Mouse (Mus musculus) erythroid progenitor cell, adult 5-6 weeks (primary cell): ENCODE data around the gene Cyp1b1. TPM values are rescaled to one million over a fixed set of nuclear protein-coding genes. Genes with fewer than 3 reads are reported as not detected.

Experiments
- ATAC-seq: replicated peaks from 2 replicates; pipeline ENCODE4 v1.8.0; 2016; ENCODE audit warnings: moderate number of reproducible peaks, mild to moderate bottlenecking, moderate TSS enrichment, inconsistent platforms; ENCODE audit not compliant: poor library complexity, low FRiP score, severe bottlenecking
- total RNA-seq, 2 experiments: library from RNA; stranded (forward) in 1 of 2; stranded (reverse) in 1 of 2; fragments of 150-400 nt in 1 of 2; fragments of 186-747, 209-891 nt in 1 of 2; gene quantifications; 2 replicates each; pipeline versions ENCODE4 v1.2.3 to v1.2.4; 2015 to 2017; ENCODE audit warnings: low replicate concordance in 2 of 2

The Cyp1b1 gene
- total RNA-seq (2015; ENCODE audit: low replicate concordance): 1.1 and 3.8 TPM in 2 replicates
- total RNA-seq (2017; ENCODE audit: low replicate concordance): 0.13 and 1.2 TPM in 2 replicates

DNA sequence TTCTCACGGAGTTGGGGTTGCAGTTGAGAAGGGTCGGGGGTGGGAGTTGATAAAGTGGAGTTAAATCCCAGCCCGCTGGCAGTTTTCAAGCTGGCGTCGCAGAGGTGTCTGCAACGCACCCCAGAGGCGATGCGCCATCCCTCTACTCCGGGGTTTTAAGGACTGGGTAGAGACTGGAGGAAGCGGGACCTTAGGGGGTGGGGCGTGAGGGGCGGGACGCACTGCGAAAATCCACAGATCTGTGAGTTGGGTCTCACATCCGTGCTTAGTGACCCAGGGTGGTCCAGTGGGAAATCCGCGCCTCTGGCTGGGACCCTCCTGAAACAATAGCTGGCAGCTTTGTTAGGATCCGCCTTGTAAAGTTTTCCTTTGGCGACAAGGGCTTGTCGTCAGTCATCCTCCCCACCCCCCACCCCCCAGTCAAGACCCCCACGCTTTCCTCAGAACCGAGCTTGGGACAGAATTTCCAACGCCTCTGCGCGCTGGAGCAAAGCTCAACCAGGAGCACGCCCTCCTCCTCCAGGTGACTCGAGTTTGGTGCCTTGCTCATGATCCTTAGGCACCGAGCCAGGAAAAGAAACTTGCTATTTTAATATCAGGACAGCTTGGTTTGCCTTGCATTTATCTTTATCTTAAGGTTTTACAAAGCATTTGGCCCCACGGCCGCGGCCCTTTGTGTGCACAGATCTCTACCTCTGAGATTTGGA, at the start of gene Cyp1b1:
Cyp1b1 (minus strand) TSS at position 131 of the 707 bp plus-strand sequence.
- no peak for ATAC-seq

GRCm38 (mm10) chr17:79761841-79762240, 47.0 kb upstream of the Cyp1b1 start:
- ATAC-seq: no peak

- ATAC-seq: no peak
Measured at GRCm38 (mm10) chr17:79753831-79754230, 39.0 kb upstream of the Cyp1b1 start.

GRCm38 (mm10) chr17:79752836-79753235, 38.0 kb upstream of the Cyp1b1 start:
- no peak for ATAC-seq

GRCm38 (mm10) chr17:79751661-79752191, 36.9 kb upstream of the Cyp1b1 start:
- ATAC-seq: no peak

DNA sequence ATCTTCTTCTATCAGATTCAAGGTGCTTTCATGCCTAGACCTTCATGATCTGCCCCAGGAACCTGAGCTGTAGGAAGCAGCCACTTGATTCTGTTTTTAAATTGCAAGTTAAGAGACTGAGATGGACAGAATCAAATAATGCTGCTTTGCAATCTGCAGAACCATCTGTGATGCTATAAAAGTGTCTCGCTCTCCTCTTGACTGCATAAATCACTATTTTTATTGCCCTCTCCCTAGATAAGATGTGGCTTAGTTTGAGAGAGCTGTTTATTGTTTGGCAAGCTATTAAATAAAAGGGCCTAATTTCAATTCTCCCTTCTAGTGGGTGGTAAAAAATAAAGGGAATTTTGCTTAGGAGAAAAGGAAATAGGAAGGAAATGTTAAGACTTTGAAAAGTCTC, 34.8 kb upstream of the Cyp1b1 start:
- no peak for ATAC-seq

DNA sequence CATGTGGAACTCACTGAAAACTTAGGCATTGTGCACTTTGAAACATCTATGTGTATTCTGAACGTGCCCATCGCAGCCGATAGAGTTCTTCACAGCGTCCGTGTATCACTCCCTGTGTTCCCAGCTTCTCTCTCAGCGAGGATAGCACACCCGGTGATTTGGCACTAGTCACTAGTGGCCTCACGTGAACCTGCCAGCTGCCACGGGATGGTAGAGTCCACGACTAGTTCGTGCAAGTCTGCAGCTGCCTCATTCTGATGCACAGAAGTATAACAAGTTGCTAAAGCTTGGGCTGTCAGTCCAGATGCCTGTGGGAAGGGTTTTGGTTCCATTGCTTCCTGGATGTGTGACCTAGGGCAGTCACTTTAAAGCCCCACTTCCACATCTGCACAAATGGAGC, 32.1 kb upstream of the Cyp1b1 start:
- no peak for ATAC-seq

DNA sequence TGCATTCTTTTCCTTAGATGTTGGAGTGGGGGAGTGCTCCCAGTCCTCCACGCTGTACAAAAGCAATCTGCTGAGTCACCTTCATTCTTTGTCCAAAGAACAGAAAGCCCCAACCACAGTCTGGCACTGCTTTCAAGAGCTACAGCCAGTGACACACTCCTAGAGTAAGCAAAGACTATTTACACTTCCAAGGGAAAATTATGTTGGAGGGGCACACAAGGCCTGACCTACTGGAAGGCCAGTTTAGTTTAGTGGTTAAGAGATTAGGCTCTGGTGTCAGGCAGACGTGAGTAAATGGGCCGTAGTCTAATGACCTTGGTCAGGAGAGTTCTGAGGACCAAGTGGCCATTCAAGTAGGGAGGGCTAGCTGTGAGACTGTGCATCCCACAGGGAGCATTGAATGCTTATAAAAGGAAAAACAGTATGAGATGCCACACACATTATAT, 31.3 kb upstream of the Cyp1b1 start:
- ATAC-seq: no peak

- no peak for ATAC-seq
Measured at GRCm38 (mm10) chr17:79745051-79745731, 30.3 kb upstream of the Cyp1b1 start.

- ATAC-seq: no peak
Measured at GRCm38 (mm10) chr17:79743507-79743906, 28.6 kb upstream of the Cyp1b1 start.

DNA sequence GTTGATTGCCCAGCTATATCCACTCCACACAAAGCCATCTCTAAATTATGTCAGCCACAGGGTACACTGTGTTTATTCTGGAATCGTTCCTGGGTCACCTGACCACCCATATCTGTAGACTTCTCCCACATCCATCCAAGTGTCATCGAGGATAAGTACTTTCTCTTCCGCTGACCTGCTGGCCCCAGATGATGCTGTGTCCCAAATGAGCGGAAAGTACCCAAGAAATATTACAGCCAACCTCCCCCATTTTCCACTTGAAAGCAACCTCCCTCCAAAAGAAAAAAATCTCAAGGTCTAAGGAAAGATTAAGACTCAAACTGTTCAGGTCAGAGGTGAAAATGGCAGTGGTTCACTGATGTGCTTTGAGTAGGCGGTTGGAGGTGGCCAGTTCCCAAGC, 27.8 kb upstream of the Cyp1b1 start:
- no peak for ATAC-seq

DNA sequence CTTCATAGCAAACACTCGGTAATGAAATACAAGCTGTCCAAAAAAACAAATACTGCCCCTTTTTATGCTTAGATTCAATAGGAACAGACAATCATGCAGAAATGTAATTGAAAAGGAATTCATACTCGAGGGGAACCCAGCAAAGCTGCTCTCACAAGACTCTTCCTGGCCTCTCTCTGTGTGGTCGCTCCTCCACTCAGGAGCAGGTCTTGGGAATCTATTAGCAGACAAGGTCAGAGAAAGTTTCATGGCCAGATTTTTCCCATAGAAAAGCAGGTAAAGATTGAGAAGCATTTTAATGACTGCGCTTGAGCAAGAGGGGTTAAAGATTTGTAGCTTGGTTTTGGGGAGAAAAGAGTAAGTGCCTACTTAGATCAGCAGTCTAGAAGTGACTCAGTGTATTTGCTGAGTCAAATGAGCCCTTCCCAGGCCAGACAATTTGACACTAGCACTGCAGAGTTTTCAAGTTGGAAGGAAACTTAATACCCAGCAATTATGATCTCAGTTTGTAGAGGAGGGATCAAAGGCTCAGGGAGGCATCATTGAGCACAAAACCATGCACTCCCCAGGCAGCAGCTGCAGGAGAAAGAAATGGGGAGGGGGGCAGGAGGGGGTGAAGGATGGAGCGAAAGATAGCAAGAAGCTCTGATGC, 24.1 kb upstream of the Cyp1b1 start:
- no peak for ATAC-seq

GRCm38 (mm10) chr17:79737598-79737997, 22.7 kb upstream of the Cyp1b1 start:
- ATAC-seq: no peak

DNA sequence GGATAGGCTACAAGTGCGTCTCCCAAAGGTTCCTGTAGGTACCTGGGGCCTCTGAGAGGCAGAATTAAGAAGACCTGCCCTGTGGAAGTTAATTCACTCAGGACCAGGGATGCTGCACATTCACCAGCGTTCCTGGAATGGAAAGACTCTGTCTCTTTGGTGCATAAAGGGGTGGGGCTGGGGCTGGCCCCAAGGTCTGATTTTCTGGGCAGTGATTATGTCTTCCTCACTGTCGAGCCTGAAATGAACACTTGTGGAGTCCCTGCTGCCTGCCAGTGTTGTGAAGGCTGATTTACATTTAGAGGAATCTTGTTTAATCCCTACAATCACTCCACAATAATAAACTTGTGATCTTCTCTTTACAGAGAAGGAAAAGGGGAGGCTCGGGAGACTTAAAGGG, 18.2 kb upstream of the Cyp1b1 start:
- no peak for ATAC-seq

DNA sequence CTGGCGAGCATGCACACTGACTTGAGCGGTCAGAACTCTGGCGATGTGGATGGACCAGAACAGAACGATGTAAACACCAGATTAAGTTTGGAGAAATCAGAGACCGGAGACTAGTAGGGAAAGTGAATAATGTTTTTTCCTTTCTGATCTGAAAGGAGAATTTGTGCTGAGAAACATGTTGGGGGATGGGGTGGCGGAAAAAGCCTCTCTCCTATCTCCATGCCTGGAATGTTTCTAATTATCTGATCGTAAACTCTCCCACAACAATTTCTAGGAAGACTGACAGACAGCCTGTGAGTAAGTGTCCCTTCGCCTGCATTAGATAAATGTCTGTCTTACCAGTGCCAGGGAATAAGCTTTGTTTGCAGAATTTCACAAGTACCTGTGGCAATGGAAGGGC, 16.1 kb upstream of the Cyp1b1 start:
- no peak for ATAC-seq

DNA sequence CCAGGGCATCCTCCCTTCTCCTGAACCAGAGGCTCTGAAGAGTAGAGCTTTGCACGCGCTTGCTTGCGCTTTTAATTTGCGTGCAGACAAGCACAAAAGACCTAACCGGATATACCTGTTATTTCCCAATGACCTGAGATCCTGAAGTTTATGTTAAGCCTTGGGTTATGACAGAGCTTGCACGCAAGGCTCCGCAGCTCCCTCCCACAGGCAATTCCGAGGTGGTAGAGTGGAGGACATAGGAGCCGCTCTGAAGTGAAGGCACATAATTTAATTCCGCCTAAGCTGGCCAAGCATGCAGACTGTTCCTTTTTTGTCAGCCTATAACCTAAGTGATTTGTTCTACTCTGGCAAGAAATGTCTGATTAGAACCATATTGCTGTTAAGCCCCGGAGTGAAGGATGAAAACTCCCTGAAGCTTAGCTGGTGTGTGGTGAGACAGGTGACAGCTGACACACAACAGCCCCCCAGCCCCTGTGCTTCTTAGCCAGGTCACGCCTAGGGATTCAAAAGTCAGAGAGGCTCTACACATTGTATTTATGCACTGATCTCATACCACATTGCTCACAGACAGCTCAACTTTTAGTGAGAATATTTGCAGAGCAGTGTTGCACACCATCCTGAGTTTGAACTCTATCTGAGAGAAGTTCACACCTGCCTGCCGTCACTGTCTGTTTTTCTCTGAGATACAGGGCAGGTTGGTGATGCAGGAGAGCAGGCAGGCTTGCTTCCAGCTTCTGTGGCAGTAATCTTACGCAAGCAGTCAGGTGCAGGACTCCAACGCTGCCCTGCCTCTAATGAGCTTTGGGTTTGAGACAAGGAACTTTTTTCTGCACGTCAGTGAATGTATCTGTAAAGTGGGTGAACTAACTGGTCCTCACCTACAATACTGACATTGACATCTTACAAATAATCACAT, 14.0 kb upstream of the Cyp1b1 start:
- ATAC-seq: no peak

DNA sequence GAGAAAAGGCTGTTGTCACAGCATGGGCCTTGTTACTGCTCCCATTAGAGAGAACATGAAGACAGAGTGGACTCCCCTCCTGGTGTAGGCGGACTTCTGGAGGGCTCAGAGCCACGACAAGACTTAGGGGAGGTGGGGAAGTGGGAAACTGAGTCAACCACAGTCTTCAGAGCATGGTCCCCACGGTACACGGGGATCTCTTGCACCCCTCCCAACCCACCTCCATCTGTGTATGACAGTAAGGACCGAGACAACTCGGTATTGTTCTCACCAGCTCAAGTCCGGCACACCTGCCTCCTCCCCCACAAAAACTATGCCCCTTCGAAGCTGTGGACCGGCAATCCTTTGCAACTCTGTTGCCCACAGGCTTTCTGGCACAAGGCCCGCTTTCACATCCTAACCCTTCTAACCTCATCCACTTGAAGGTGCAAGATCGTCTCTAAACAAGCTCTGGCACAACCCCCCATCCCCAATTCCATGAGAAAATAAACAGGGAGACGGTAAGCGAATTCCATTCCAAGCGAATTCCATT, 13.3 kb upstream of the Cyp1b1 start:
- no peak for ATAC-seq

GRCm38 (mm10) chr17:79726613-79727012, 11.8 kb upstream of the Cyp1b1 start:
- ATAC-seq: no peak

GRCm38 (mm10) chr17:79720681-79721080, 5.8 kb upstream of the Cyp1b1 start:
- no peak for ATAC-seq
